Mouse (Mus musculus) lung, postnatal 14 days (tissue): ENCODE measurements around the gene Eml3.

Source experiments
- DNase-seq: peaks from one replicate; pipeline ENCODE4 v3.0.0; 2021

The Eml3 gene

GRCm38 (mm10) chr19:8919000-8919399, 10.4 kb upstream of the Eml3 start:
- no peak for DNase-seq

DNA sequence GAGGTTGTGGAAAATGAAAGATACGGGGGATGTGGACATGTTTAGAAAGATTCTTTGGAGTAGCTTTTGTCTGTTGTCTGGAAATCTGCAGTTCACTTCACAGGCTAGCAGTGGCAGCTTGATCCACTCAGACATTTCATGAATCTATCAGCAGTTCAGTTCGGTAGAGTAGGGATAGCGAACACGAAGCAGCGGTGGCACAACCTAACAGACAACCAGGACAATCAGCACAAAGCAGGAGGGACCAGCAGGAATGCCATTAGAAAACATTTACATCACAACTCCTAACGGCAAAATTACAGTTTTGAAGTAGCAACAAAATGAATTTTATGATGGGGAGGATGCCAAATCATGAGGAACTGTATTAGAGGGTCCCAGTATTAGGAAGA, 9.7 kb upstream of the Eml3 start:
- DNase-seq: no peak

DNA sequence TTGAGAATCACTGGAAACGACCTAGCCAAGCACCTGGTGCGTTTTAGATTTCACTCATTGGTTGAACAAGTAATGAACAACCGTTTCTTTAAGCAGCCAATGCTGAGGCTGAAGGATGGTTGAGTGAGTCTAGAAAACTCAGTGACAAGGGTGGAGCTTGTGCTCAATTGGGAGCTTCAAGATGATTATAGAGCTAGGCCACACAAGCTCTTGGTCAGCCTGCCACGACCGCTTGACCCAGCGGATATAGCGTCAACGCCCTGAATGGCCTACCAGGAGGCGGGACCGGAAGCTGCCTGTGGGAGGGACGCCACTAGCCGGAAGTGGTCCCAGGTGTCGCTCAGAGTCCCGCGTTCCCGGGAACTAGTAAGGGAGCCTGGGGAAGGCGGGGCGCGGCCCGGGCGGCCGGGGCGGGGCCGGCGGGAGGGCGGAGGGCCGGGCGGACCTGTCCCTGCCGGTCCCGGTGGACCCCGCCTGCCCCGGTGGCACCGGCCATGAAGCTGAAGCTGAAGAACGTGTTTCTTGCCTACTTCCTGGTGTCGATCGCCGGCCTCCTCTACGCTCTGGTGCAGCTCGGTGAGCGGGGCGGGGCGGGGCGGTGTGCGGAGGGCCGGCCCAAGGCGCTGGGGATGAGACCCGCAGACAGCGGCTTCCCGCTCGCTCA, 9.1 kb upstream of the Eml3 start, which contains the start of gene B3gat3:
TSS of gene B3gat3 (plus strand) at position 302 of the 664 bp plus-strand sequence.
- DNase-seq: peak; percentile 95

GRCm38 (mm10) chr19:8920836-8921291, 8.5 kb upstream of the Eml3 start:
- peak; percentile 34 for DNase-seq

DNA sequence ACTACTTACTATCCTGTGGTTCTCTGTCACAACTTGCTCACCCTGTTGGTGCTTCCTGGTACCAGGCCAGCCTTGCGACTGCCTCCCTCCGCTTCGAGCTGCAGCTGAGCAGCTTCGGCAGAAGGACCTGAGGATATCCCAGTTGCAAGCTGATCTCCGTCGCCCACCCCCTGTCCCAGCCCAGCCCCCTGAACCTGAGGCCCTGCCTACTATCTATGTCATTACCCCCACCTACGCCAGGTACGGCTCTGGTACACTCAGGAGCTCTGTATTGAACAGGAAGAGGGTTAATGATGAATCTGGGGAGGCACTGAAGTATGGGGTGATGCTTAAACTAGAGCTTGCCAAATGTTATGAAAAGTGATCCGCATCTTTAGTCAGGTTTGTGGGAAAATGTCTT, 7.6 kb upstream of the Eml3 start:
- DNase-seq: no peak

GRCm38 (mm10) chr19:8926766-8927165, 2.6 kb upstream of the Eml3 start:
- no peak for DNase-seq

GRCm38 (mm10) chr19:8927891-8928525, 1.3 kb upstream of the Eml3 start:
- DNase-seq: no peak

DNA sequence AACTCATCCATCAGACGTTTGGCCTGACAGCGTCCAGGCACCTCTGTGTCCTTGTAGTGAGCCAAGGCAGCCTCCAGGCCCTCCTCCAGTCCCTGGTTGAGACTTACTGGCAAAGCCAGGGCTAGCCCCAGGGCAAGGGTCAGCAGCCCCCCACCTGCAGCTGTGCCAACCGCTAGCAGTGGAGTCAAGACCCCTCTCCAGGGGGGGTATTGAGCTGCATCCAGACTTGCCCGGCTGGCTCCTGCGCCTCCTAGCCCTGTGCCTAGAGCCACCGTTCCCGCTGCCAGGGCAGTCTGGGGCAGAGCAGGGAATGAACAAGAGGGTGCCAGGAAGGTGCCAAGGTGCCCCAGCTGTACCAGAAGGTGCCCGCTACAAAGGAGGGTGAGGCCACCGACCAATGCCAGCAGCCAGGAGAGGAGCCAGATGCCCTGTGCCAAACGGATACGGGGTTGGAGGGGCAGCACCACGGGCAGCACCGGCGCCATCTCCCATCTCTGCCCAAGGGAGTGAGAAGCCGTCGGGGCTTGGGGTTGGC, 596 bp upstream of the Eml3 start:
- no peak for DNase-seq

GRCm38 (mm10) chr19:8930117-8930516, 765 bp downstream of the Eml3 start:
- no peak for DNase-seq

DNA sequence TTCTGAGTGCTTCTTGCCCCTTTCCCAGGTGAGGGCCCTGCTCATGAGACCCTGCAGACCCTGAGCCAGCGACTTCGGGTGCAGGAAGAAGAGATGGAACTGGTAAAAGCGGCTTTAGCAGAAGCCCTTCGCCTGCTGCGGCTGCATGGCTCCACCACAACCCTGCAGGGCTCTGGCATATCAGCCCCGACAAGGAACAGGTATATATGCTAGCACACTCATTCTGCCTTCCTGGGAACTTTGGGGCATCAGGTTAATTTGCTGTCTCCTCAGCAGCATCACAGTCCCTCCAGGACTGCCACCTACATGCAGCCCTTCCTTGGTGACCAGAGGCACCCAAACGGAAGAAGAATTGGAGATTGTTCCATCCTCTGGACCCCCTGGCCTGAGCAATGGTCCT, 1.4 kb downstream of the Eml3 start:
- no peak for DNase-seq

GRCm38 (mm10) chr19:8936736-8937135, 7.4 kb downstream of the Eml3 start:
- DNase-seq: no peak

DNA sequence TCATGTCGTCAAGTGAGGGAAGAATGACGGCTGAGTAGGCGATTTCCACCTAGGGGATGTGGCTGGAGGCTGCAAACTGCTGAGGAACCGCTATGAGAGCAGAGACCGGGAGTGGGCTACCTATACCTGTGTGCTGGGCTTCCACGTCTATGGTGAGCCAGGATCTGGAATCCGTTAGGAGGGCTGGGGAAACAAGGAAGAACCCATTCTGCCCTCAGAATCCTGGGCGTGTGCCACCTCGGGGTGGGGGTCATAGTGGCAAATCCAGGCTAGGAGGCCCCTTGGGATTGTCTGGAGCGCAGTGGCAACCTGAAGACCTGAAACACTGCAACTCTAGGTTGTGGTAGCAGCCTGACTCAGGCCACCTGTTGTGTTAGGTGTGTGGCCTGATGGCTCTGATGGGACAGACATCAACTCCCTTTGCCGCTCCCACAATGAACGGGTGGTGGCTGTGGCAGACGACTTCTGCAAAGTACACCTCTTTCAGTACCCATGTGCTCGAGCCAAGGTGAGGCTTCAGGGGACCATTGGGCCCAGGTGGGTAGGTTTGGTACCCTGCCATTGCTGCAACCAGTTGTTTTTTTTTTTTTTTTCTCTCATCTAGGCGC, 11.3 kb downstream of the Eml3 start:
- no peak for DNase-seq

DNA sequence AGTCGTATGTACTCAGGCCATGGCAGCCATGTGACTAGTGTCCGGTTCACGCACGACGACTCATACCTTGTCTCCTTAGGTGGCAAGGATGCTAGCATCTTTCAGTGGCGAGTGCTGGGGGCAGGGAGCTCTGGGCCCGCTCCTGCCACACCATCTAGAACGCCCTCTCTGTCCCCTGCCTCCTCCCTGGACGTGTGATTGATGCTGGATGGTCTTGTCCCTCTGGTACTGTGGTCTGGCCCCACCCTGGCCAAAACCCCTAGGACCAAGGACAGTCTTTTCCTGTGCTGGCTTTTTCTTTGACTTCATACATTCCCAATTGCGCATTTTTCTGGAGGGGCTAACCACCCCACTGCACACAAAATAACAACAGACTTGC, 11.8 kb downstream of the Eml3 start:
- no peak for DNase-seq

DNA sequence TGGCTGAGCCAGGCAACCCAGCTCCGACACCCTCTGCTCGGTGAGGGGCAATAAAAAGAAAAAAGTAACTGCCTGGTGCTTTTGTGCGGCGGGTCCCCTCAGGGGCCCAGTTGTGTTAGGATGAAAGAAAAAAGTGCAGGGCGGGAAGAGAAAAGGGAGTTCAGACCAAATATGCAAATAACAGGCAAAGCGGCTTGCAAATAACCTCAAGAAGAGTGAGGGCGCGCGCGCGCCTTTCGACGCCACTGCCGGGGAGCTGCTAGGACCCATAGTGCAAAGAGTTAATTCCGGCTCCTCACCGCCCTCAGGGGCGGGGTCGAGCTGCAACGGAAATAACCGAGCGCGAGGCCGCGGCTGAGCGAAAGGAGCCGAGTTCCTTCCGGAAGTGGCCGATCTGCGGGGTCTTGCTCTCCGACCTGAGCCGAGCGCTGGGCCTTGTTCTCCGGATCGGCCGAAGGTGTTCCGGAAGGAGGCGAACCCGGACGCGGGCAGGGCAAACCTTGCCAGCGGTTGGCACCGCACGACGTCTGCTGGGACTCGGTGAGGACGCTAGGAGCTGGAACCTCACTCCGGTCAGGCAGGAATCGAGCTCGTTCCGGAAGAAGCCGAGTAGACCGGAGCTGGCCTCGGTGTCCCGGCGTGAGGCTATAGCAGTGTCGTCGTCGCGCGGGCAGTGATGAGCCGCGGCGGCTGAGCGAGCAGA, 12.3 kb downstream of the Eml3 start, which contains the start of gene Mta2:
TSS of gene Mta2 (plus strand) at position 361 of the 703 bp plus-strand sequence.
- DNase-seq: peak; percentile 95

DNA sequence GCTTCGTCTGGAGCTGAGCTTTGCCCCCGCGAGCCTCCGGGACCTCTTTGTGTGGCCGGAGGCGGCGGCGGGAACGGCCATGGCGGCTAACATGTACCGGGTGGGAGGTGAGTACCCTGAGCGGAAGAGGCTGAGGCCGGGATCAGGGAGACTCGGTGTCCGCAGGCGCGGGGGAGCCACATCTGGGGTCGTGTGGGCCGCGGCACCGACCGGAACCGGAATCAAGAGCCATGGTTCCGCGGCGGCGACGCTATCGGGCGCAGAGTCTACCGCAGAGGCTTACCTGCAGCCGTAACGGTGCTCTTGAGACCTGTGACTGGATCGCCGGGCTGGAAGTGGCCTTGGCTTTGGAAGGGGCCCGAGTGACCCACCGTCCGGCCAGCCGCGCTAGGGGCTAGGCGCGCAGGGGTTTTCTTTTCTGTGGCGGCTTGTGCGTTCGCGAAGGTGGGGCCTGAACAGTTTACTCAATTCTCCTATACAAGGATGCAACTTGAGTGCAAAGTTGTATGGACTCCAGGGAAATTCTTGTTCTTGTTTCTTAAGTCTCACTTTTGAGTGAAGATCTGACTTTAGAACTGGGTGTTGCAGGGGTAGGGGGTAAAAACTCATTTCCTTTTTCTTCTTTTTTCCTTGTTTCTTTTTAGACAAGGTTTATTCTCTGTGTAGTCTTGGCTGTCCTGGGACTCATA, 13.1 kb downstream of the Eml3 start:
- peak; percentile 62 for DNase-seq

- DNase-seq: no peak
Measured at GRCm38 (mm10) chr19:8943047-8943446, 13.7 kb downstream of the Eml3 start.

DNA sequence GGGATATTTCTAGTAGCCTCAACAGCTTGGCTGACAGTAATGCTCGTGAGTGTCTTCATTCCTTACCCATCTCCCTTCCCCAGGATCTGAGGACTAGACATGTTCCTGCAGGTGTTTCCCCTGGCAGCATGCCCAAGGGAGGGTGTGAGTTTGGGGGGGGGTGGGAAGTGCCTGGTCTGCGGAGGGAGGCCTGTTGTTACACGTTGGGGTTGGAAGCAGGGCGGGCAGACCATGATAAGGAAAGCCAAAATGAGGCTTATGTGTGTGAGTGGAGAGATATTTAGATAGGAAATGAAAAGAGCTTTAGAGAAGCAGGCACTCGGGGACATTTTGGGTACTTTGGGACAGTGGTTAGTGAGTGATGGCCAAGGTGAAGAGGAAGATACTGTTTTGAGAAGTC, 14.7 kb downstream of the Eml3 start:
- no peak for DNase-seq

DNA sequence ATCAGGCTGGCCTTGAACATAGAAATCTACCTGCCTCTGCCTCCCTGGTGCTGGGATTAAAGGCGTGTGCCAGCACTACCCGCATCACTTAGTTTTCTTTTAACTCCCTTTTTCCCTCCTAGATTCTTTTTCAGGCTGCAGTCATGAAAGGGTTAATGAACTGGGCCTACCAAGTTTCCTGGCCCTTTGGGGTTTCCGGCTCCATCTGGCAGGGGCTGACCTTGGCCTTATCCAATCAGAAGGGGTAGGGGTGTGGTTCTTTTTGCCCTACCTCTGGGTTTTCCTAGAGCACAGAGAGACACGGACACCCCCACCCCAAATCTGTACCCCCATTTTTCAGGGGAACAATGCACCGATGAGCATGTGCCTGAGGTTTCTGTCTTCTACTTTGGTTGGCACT, 15.4 kb downstream of the Eml3 start:
- peak; percentile 76 for DNase-seq

GRCm38 (mm10) chr19:8945251-8945650, 15.9 kb downstream of the Eml3 start:
- no peak for DNase-seq

GRCm38 (mm10) chr19:8946929-8947328, 17.6 kb downstream of the Eml3 start:
- no peak for DNase-seq

GRCm38 (mm10) chr19:8950190-8950589, 20.8 kb downstream of the Eml3 start:
- no peak for DNase-seq

DNA sequence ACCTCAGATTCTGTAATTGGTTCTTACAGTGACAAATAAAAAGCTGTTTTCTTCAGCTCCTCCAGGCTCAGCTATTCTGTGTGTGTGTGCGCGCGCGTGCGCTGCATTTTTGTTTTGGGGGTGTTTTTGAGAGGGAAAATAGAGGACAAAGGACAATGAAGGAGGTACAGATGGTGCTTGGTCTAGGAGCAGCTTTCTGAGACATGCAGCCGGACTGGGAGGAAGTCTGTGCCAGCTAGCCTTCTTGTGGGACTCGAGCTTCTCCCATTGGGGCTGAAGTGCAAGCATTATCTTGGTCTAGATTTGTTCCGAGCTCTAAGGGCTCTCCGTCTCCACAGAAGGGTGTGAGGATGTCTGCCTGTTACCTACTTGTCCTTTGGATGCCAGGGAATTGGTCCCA, 22.9 kb downstream of the Eml3 start:
- DNase-seq: no peak
